Mouse (Mus musculus): Measurements from ENCODE around the gene Tpp1. TPM values are rescaled to one million over a fixed set of nuclear protein-coding genes. Genes with fewer than 3 reads are reported as not detected.

The Tpp1 gene
- polyA plus RNA-seq (2014; fragmentation: Nextera tagmentation; extraction: Ambion mirVana) = 73.7 and 78.2 TPM in 2 replicates

- Histone ChIP-seq H3K4me3 (ENCODE audit: low read depth, low read length) (peak within 1 kb of the TSS; percentile 60), H3K9me3 (ENCODE audit: low read depth, low read length) (no peaks in the 10 kb centered on the region), H3K27ac (ENCODE audit: low read depth) (no peak within 1 kb of the TSS), H3K27me3 (ENCODE audit: insufficient read depth, low read length) (no peaks in the 10 kb centered on the region), H3K9ac (peak within 1 kb of the TSS; percentile 74), H3K4me1 (ENCODE audit: insufficient read depth) (no peaks in the 10 kb centered on the region), H3K36me3 (ENCODE audit: insufficient read depth) (peaks cover 50% of the 10 kb centered on the region), H3K4me2 (peak within 1 kb of the TSS; percentile 85)
- 16% methylated on average over 20 of the region's 20 CpGs for WGBS
- no peak for TF ChIP-seq CTCF (IDR thresholded peaks at IDR 0.05; ENCODE audit: low read depth)
- DNase-seq (peak; percentile 96), ATAC-seq (ENCODE audit: insufficient read depth) (peak; percentile 94)
Measured at GRCm38 (mm10) chr7:105751491-105752433, at the start of gene Tpp1. Tpp1 (minus strand) TSS chr7:105752235.

GRCm38 (mm10) chr7:105796972-105797371 lies 44.9 kb upstream of the Tpp1 start:
- no peak for ATAC-seq (ENCODE audit: insufficient read depth)

GRCm38 (mm10) chr7:105795759-105796366 lies 43.8 kb upstream of the Tpp1 start:
- no peak overlapping the region for H3K27ac ChIP-seq (ENCODE audit: low read depth)
- H3K4me3 ChIP-seq (ENCODE audit: low read depth, low read length) = no peak overlapping the region
- ATAC-seq (ENCODE audit: insufficient read depth) = no peak
- 25% methylated on average over 7 of the region's 7 CpGs for WGBS
- no peak for DNase-seq
- H3K9me3 ChIP-seq (ENCODE audit: low read depth, low read length) = no peaks in the 10 kb centered on the region
- no peak overlapping the region for H3K4me2 ChIP-seq
- no peaks in the 10 kb centered on the region for H3K4me1 ChIP-seq (ENCODE audit: insufficient read depth)
- peak; percentile 48 for TF ChIP-seq CTCF (IDR thresholded peaks at IDR 0.05; ENCODE audit: low read depth)
- H3K27me3 ChIP-seq (ENCODE audit: insufficient read depth, low read length) = no peaks in the 10 kb centered on the region
- H3K36me3 ChIP-seq (ENCODE audit: insufficient read depth) = no peaks in the 10 kb centered on the region
- no peak overlapping the region for H3K9ac ChIP-seq

More at GRCm38 (mm10) chr7:105796972-105797371, 44.9 kb upstream of the Tpp1 start:
- no peaks in the 10 kb centered on the region for H3K27me3 ChIP-seq (ENCODE audit: insufficient read depth, low read length)
- H3K4me1 ChIP-seq (ENCODE audit: insufficient read depth) = no peaks in the 10 kb centered on the region; the same call in 1 of the 2 replicates
- 85% methylated on average over 3 of the region's 3 CpGs for WGBS
- TF ChIP-seq CTCF (IDR thresholded peaks at IDR 0.05; ENCODE audit: low read depth) = no peak
- H3K4me3 ChIP-seq (ENCODE audit: low read depth, low read length) = no peak overlapping the region
- H3K9me3 ChIP-seq (ENCODE audit: low read depth, low read length) = no peaks in the 10 kb centered on the region
- no peak overlapping the region for H3K4me2 ChIP-seq
- no peak for DNase-seq
- no peak overlapping the region for H3K27ac ChIP-seq (ENCODE audit: low read depth)
- H3K36me3 ChIP-seq (ENCODE audit: insufficient read depth) = no peaks in the 10 kb centered on the region
- H3K9ac ChIP-seq = no peak overlapping the region

DNA sequence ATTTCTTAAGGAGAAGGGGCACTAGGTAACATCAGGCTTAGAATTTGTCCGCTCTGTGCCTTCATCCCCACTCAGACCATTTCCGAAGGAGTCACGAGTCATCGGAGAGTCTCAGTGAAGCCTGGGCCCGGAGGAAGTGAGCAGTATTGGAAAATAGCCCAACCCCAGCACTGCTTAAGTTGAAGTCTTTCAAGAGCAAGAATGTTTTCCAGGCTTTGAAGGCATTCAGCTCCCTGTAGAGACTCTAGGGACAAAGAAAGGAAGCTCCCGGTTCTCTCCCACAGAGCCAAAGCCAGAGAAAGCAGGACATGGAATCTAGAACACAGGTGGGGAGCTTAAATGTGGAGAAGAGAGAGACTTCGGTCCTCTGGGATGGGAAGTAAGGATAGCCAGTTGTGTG lies 41.7 kb upstream of the Tpp1 start:
- no peak for DNase-seq
- TF ChIP-seq CTCF (IDR thresholded peaks at IDR 0.05; ENCODE audit: low read depth) = no peak
- WGBS = 83% methylated on average over 7 of the region's 7 CpGs

DNA sequence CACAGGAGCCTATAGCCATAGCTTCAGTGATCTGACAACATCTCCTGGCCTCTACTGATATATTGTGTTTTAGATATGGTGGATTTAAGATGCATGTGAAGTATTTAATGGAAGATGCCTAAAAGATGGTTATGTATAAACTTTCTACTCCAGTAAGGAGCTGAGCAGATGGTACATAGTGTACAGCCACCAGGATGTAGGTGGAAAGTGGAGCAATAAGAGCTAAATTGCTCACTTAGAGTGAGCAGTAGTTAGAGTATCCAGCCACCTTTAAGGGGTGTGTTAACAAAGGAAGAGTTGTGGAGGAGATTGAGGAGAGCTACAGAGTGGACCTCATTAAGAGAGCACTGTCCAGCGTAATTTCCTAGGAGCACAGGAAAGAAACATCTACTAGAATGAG lies 39.1 kb upstream of the Tpp1 start:
- Histone ChIP-seq H3K4me1 (ENCODE audit: insufficient read depth) (no peaks in the 10 kb centered on the region), H3K27me3 (ENCODE audit: insufficient read depth, low read length) (no peaks in the 10 kb centered on the region), H3K4me3 (ENCODE audit: low read depth, low read length) (no peak overlapping the region), H3K9me3 (ENCODE audit: low read depth, low read length) (no peaks in the 10 kb centered on the region), H3K36me3 (ENCODE audit: insufficient read depth) (no peaks in the 10 kb centered on the region), H3K4me2 (no peak overlapping the region), H3K9ac (no peak overlapping the region), H3K27ac (ENCODE audit: low read depth) (no peak overlapping the region)
- WGBS = 75% methylated on average over 1 of the region's 1 CpGs
- ATAC-seq (ENCODE audit: insufficient read depth) = no peak
- no peak for DNase-seq
- no peak for TF ChIP-seq CTCF (IDR thresholded peaks at IDR 0.05; ENCODE audit: low read depth)

More for the DNA sequence above, 41.7 kb upstream of the Tpp1 start:
- Histone ChIP-seq H3K36me3 (ENCODE audit: insufficient read depth) (no peaks in the 10 kb centered on the region), H3K9ac (no peak overlapping the region), H3K4me2 (no peak overlapping the region), H3K27me3 (ENCODE audit: insufficient read depth, low read length) (no peaks in the 10 kb centered on the region), H3K27ac (ENCODE audit: low read depth) (no peak overlapping the region), H3K4me3 (ENCODE audit: low read depth, low read length) (no peak overlapping the region), H3K9me3 (ENCODE audit: low read depth, low read length) (no peaks in the 10 kb centered on the region), H3K4me1 (ENCODE audit: insufficient read depth) (no peaks in the 10 kb centered on the region)
- no peak for ATAC-seq (ENCODE audit: insufficient read depth)

DNA sequence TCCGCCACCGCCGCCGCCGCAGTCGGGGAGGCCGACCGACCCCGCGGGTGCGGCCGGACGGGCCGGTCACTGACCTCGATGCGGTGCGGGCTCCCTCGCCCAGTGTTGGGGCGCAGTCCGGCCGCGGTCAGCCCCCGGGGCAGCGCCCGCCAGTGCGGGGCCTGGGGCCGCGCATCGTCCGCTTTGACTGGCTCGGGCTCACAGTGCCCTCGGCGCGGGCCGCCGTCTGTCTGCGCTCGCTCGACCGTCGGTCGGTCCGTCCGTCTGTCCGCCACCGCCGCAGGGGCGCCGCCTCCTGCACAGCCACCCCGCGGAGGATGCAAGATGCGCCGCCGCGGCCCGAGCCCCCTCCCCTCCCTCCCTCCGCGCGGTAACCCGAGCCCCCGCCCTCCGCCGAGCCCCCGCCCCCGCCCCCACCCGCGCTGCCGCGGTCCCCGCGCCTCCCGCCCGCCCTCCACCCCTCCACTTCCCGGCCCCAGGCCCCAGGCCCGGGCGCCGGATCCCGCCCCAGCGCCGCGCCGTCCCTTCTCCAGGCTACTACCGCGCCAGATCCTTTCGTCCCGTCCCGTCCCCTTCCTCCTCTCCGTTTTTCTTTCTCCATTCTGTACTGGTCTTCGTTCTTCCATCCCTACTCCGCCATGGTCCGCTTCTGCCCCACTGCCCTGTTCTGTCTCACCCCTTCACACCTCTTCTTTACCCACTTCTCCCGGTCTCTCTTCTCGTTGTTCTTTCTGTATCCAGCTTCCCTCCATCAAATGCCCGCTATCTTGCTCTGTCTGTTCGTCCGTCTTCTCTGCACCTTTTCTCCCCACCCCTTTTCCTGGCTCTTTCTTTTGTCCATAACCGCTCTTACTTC lies 35.5 kb upstream of the Tpp1 start, which contains the start of gene Dchs1:
Dchs1 (minus strand) TSS at position 370 of the 856 bp plus-strand sequence.
- Histone ChIP-seq H3K27ac (ENCODE audit: low read depth) (peak within 1 kb of the TSS; percentile 86), H3K9me3 (ENCODE audit: low read depth, low read length) (no peaks in the 10 kb centered on the region), H3K4me2 (peak within 1 kb of the TSS; percentile 67), H3K36me3 (ENCODE audit: insufficient read depth) (peaks cover 12% of the 10 kb centered on the region; the same call in 1 of the 2 replicates), H3K4me1 (ENCODE audit: insufficient read depth) (peaks cover 2% of the 10 kb centered on the region; the same call in 1 of the 2 replicates), H3K4me3 (ENCODE audit: low read depth, low read length) (peak within 1 kb of the TSS; percentile 88), H3K9ac (peak within 1 kb of the TSS; percentile 95), H3K27me3 (ENCODE audit: insufficient read depth, low read length) (no peaks in the 10 kb centered on the region)
- TF ChIP-seq CTCF (IDR thresholded peaks at IDR 0.05; ENCODE audit: low read depth) = no peak
- DNase-seq (peak; percentile 76), ATAC-seq (ENCODE audit: insufficient read depth) (peak; percentile 78)
- WGBS = under 1% methylated on average over 63 of the region's 97 CpGs

All from lung, embryonic 14.5 days (tissue).